Mouse (Mus musculus) brain, embryonic 14.5 days (tissue): ENCODE data around the gene Clec11a.

Experiments used
- CTCF ChIP-seq: fragments of 200-500 bp; IDR thresholded peaks from 2 replicates; pipeline ENCODE4 v1.5.1; 2012; ENCODE audit warnings: inconsistent platforms, mild to moderate bottlenecking, moderate library complexity, borderline replicate concordance; ENCODE audit not compliant: insufficient read depth, insufficient read length; ENCODE audit errors: extremely low read depth
- POLR2A ChIP-seq: fragments of 200-500 bp; IDR thresholded peaks from 2 replicates; pipeline ENCODE4 v1.6.1; 2012; ENCODE audit warnings: mild to moderate bottlenecking, inconsistent platforms, borderline replicate concordance; ENCODE audit not compliant: poor library complexity, insufficient read depth, insufficient read length, severe bottlenecking; ENCODE audit errors: extremely low read depth

GRCm38 (mm10) chr7:44277250-44277622 is 29.5 kb downstream of the Clec11a start:
- peak; percentile 53; the same call in 1 of the 2 replicates for TF ChIP-seq CTCF
- TF ChIP-seq POLR2A: no peak
